ENCODE assay signal across 1 mouse cellular context in the genomic region with DNA sequence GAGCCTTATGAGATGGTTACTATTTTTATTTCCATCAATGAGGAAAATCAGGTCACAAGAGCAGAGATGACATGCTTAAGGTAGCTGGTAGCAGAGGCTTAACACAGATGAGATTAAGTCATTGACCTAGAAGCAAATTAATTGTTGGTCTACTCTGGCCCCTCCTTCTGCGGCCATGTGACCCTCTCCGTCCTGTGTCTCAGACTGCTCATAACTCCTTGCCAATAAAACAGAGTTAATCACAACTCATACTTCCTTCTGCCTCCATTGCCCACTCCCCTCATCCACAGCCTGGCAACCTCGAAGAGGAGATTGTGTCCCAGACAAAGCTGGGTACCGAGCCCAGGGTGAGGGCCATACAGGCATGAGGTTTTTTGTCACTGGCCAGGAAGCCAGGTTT.
TF ChIP-seq lines count a peak whose summit lies in the region.

No protein-coding gene starts in this region.

TF ChIP-seq in MEL, 35 proteins besides CTCF, POLR2A, EP300 and RAD21:
- TF ChIP-seq MAFK (IDR thresholded peaks at IDR 0.05; ENCODE audit: borderline replicate concordance, low read depth, low read length) (no peak), USF1 (IDR thresholded peaks at IDR 0.05; ENCODE audit: low read depth, low read length) (peak; percentile 77)
